Mouse (Mus musculus): Measurements from ENCODE around the gene Fbxo34.

GRCm38 (mm10) chr14:47515636-47516035 is 65.4 kb downstream of the Fbxo34 start:
- TF ChIP-seq POLR2A (IDR thresholded peaks at IDR 0.05; ENCODE audit: extremely low read depth, insufficient read depth, low read length) (no peak), CTCF (IDR thresholded peaks at IDR 0.05; ENCODE audit: extremely low read depth, insufficient read depth, low read length) (no peak)

Measured in cortical plate, adult 2 months (tissue).